Comparison of ENCODE assay signal across 8 mouse cellular contexts in genomic region chr4:55294255-55294687, GRCm38 (mm10). TPM values are rescaled to one million over a fixed set of nuclear protein-coding genes. Genes with fewer than 3 reads are reported as not detected.
DNase-seq lines count a peak whose midpoint lies in the region; ATAC-seq and TF ChIP-seq lines count a peak whose summit lies in the region.

No protein-coding gene starts in this region.

- peak; percentile 13 to 21 for DNase-seq in cerebellum, adult 2 months
- no peak for DNase-seq in cerebellum, adult 11 months
- DNase-seq in 3T3-L1 (ENCODE audit: low read depth, low spot score) = peak; percentile 2
- DNase-seq in right cerebral cortex, postnatal 10 days (ENCODE audit: low spot score in 2 of 2) = peak; percentile 69 to 74
- DNase-seq in spleen, postnatal 36 days (ENCODE audit: low spot score in 2 of 2) = no peak

- H3K4me1 ChIP-seq in cerebellum, adult 2 months (ENCODE audit: control insufficient read depth, insufficient read depth, low read length) = no peaks in the 10 kb centered on the region
- no peaks in the 10 kb centered on the region for H3K4me1 ChIP-seq in embryonic fibroblast, embryonic 13.5 days (ENCODE audit: control insufficient read depth, insufficient read depth, low read length)
- H3K4me1 ChIP-seq in hindbrain, embryonic 15.5 days (replicated peaks) = peaks cover 26% of the 10 kb centered on the region
- H3K4me1 ChIP-seq in liver, embryonic 12.5 days = peaks cover 24% of the 10 kb centered on the region

- H3K27me3 ChIP-seq in cerebellum, adult 2 months (ENCODE audit: control insufficient read depth, insufficient read depth, low read length) = no peaks in the 10 kb centered on the region
- H3K27me3 ChIP-seq in hindbrain, embryonic 15.5 days = no peaks in the 10 kb centered on the region
- H3K27me3 ChIP-seq in liver, embryonic 12.5 days (replicated peaks) = peaks cover 27% of the 10 kb centered on the region

- H3K4me3 ChIP-seq in cerebellum, adult 2 months (replicated peaks; ENCODE audit: insufficient read depth, low read depth, low read length) = no peak overlapping the region
- H3K4me3 ChIP-seq in embryonic fibroblast, embryonic 13.5 days (ENCODE audit: insufficient read depth, low read length) = peak overlapping the region; percentile 25
- H3K4me3 ChIP-seq in hindbrain, embryonic 15.5 days = peak overlapping the region; percentile 35
- H3K4me3 ChIP-seq in liver, embryonic 12.5 days = peak overlapping the region; percentile 22; the same call in 1 of the 2 replicates

- no peaks in the 10 kb centered on the region for H3K9me3 ChIP-seq in hindbrain, embryonic 15.5 days
- no peaks in the 10 kb centered on the region for H3K9me3 ChIP-seq in liver, embryonic 12.5 days (replicated peaks)

- TF ChIP-seq POLR2A in cerebellum, adult 2 months (IDR thresholded peaks at IDR 0.05; ENCODE audit: borderline replicate concordance, insufficient read depth, low read length) = no peak
- no peak for TF ChIP-seq POLR2A in embryonic fibroblast, embryonic 13.5 days (IDR thresholded peaks at IDR 0.05; ENCODE audit: low read depth, low read length)

- H3K9ac ChIP-seq in hindbrain, embryonic 15.5 days = peak overlapping the region; percentile 54
- H3K9ac ChIP-seq in liver, embryonic 12.5 days = 0 out of 2 replicates have a peak overlapping the region, but pooled peaks have one; percentile 27

- ATAC-seq in hindbrain, embryonic 15.5 days (ENCODE audit: low FRiP score, low read depth) = peak; percentile 92
- ATAC-seq in liver, embryonic 12.5 days = no peak

- peak overlapping the region; percentile 56 for H3K4me2 ChIP-seq in hindbrain, embryonic 15.5 days
- H3K4me2 ChIP-seq in liver, embryonic 12.5 days = peak overlapping the region; percentile 60

- no peak overlapping the region for H3K27ac ChIP-seq in cerebellum, adult 2 months (ENCODE audit: insufficient read depth, low read length)
- no peak overlapping the region for H3K27ac ChIP-seq in embryonic fibroblast, embryonic 13.5 days (ENCODE audit: insufficient read depth, low read length)
- peak overlapping the region; percentile 85 for H3K27ac ChIP-seq in hindbrain, embryonic 15.5 days (replicated peaks)
- H3K27ac ChIP-seq in liver, embryonic 12.5 days = no peak overlapping the region

- WGBS in cerebellum, adult 2 months = under 1% methylated on average over 14 of the region's 14 CpGs
- under 1% methylated on average over 14 of the region's 14 CpGs for WGBS in hindbrain, embryonic 15.5 days
- 5% methylated on average over 14 of the region's 14 CpGs for WGBS in liver, embryonic 12.5 days (ENCODE audit: insufficient replicate concordance)

- H3K36me3 ChIP-seq in hindbrain, embryonic 15.5 days = no peaks in the 10 kb centered on the region
- no peaks in the 10 kb centered on the region for H3K36me3 ChIP-seq in liver, embryonic 12.5 days

- TF ChIP-seq CTCF in cerebellum, adult 2 months (IDR thresholded peaks at IDR 0.05; ENCODE audit: borderline replicate concordance, insufficient read depth, low read depth, low read length) = no peak
- TF ChIP-seq CTCF in embryonic fibroblast, embryonic 13.5 days (IDR thresholded peaks at IDR 0.05; ENCODE audit: borderline replicate concordance, insufficient read depth, low read length) = no peak

RNA-seq across cellular contexts. Expression of gene Rad23b, which starts 55.6 kb away (rescaled TPM):
- polyA plus RNA-seq in cerebellum, adult 2 months (2012; rRNA removed) = 135 and 153 TPM in 2 replicates
- 306 and 316 TPM in 2 replicates for polyA plus RNA-seq in embryonic fibroblast, embryonic 13.5 days (2011; ENCODE audit: insufficient read length, low read depth, missing spikeins)
- 92.0 and 98.5 TPM in 2 replicates for polyA plus RNA-seq in hindbrain, embryonic 15.5 days (2015; fragmentation: Nextera tagmentation; extraction: Ambion mirVana)
- polyA plus RNA-seq in liver, embryonic 12.5 days (2016; fragmentation: Nextera tagmentation; extraction: Ambion mirVana) = 65.0 and 65.6 TPM in 2 replicates

Comparison
In these comparisons a context has a peak if more than half of its experiments do, and no peak if none do; other contexts are left out.
1. DNase-seq: peak in cerebellum, adult 2 months (2 of 2), 3T3-L1 (single experiment) and right cerebral cortex, postnatal 10 days (2 of 2); none in cerebellum, adult 11 months (single experiment) and spleen, postnatal 36 days (0 of 2).